Mouse (Mus musculus) limb, embryonic 14.5 days (tissue): ENCODE results near the gene Mthfd1. TPM values are rescaled to one million over a fixed set of nuclear protein-coding genes. Genes with fewer than 3 reads are reported as not detected.
"Not testable (repeated sequence)": the region's sequence is repeated elsewhere in the genome, so short reads cannot be mapped to it uniquely, and the experiment has no call there.

Experiments
- ATAC-seq: fragments of 200-750 bp; cut with Nextera tagmentation; 2 replicates; pipeline ENCODE4 v1.8.0; 2017; ENCODE audit warnings: low read depth, moderate number of reproducible peaks, moderate TSS enrichment; ENCODE audit not compliant: low FRiP score
- DNase-seq: peaks from one replicate; pipeline ENCODE4 v3.0.0-alpha.2; 2015; ENCODE audit warnings: low spot score
- H3K27ac ChIP-seq: fragments of 300-500 bp; sonication (generic); replicated peaks from 2 replicates; pipeline ENCODE4 v1.5.1; 2014; ENCODE audit warnings: low read depth, mild to moderate bottlenecking, low read length, moderate library complexity, mixed read lengths
- H3K27me3 ChIP-seq: fragments of 300-500 bp; sonication (generic); 2 replicates; pipeline ENCODE4 v1.6.1; 2014; ENCODE audit warnings: low read length, mixed read lengths; ENCODE audit not compliant: control insufficient read depth, insufficient read depth
- H3K36me3 ChIP-seq: fragments of 300-500 bp; sonication (generic); 2 replicates; pipeline ENCODE4 v1.6.1; 2014; ENCODE audit warnings: mild to moderate bottlenecking, low read length, moderate library complexity, mixed read lengths; ENCODE audit not compliant: control insufficient read depth, insufficient read depth
- H3K4me1 ChIP-seq: fragments of 300-500 bp; sonication (generic); 2 replicates; pipeline ENCODE4 v1.6.1; 2014; ENCODE audit warnings: antibody characterized with exemption, low read length, mixed read lengths; ENCODE audit not compliant: control insufficient read depth, insufficient read depth
- H3K4me2 ChIP-seq: fragments of 300-500 bp; sonication (generic); replicated peaks from 2 replicates; pipeline ENCODE4 v1.6.1; 2014; ENCODE audit warnings: low read depth, mild to moderate bottlenecking, low read length, moderate library complexity; ENCODE audit not compliant: severe bottlenecking
- H3K4me3 ChIP-seq: fragments of 300-500 bp; sonication (generic); replicated peaks from 2 replicates; pipeline ENCODE4 v1.5.1; 2014; ENCODE audit warnings: low read length
- H3K9ac ChIP-seq: fragments of 300-500 bp; sonication (generic); 2 replicates; pipeline ENCODE4 v1.6.1; 2014; ENCODE audit warnings: mild to moderate bottlenecking, low read depth, low read length, moderate library complexity; ENCODE audit not compliant: severe bottlenecking
- H3K9me3 ChIP-seq: fragments of 300-500 bp; sonication (generic); 2 replicates; pipeline ENCODE4 v1.6.1; 2016; ENCODE audit warnings: low read length; ENCODE audit not compliant: control insufficient read depth
- POLR2A ChIP-seq: fragments of 200-500 bp; IDR thresholded peaks from 2 replicates; pipeline ENCODE4 v1.8.0; 2012; ENCODE audit warnings: inconsistent platforms, mild to moderate bottlenecking, moderate library complexity, borderline replicate concordance; ENCODE audit not compliant: insufficient read depth, insufficient read length; ENCODE audit errors: extremely low read depth
- WGBS: fragments of 180-500 bp; shearing (Covaris S2); extraction: QIAGEN DNeasy Blood & Tissue Kit; methylation state at CpG from one replicate; pipeline ENCODE4 v1.1.7; 2014; 5-methylcytosine and 5-hydroxymethylcytosine counted together
- polyA plus RNA-seq, 2 experiments: library from polyadenylated mRNA; depleted of rRNA in 1 of 2; stranded (reverse) in 1 of 2; unstranded in 1 of 2; fragments of >200 nt; fragmentation: Nextera tagmentation in 1 of 2; extraction: Ambion mirVana in 1 of 2; gene quantifications; 2 replicates each; pipeline versions ENCODE4 v1.2.1 to v1.2.3; 2012 to 2014

The Mthfd1 gene
- polyA plus RNA-seq (2012; rRNA removed) (37.0 and 49.5 TPM in 2 replicates), polyA plus RNA-seq (2014; fragmentation: Nextera tagmentation; extraction: Ambion mirVana) (61.8 and 62.7 TPM in 2 replicates)

- peaks cover 11% of the 10 kb centered on the region; the same call in 1 of the 2 replicates for H3K4me1 ChIP-seq
- DNase-seq: peak; percentile 96
- peak within 1 kb of the TSS; percentile 94 for H3K4me2 ChIP-seq
- peak; percentile 99 for ATAC-seq
- peak within 1 kb of the TSS; percentile 75 for H3K27ac ChIP-seq
- no peaks in the 10 kb centered on the region for H3K9me3 ChIP-seq
- H3K9ac ChIP-seq: peak within 1 kb of the TSS; percentile 70
- no peaks in the 10 kb centered on the region for H3K36me3 ChIP-seq
- 1% methylated on average over 43 of the region's 43 CpGs for WGBS
- no peaks in the 10 kb centered on the region for H3K27me3 ChIP-seq
- peak within 1 kb of the TSS; percentile 64 for H3K4me3 ChIP-seq
- TF ChIP-seq POLR2A: peak; percentile 31; the same call in 1 of the 2 replicates
Observed at GRCm38 (mm10) chr12:76254725-76255498, at the start of gene Mthfd1. Mthfd1 (plus strand) TSS chr12:76255298.

- no peak for TF ChIP-seq POLR2A
- no peaks in the 10 kb centered on the region for H3K36me3 ChIP-seq
- no peaks in the 10 kb centered on the region for H3K4me1 ChIP-seq
- no peaks in the 10 kb centered on the region for H3K27me3 ChIP-seq
- no peak for DNase-seq
- no peak overlapping the region for H3K9ac ChIP-seq
- WGBS: 85% methylated on average over 5 of the region's 5 CpGs
- no peak overlapping the region for H3K27ac ChIP-seq
- ATAC-seq: no peak
- no peak overlapping the region for H3K4me3 ChIP-seq
- H3K4me2 ChIP-seq: no peak overlapping the region
- no peaks in the 10 kb centered on the region for H3K9me3 ChIP-seq
Observed at GRCm38 (mm10) chr12:76209429-76209974, 45.6 kb upstream of the Mthfd1 start.

GRCm38 (mm10) chr12:76215121-76215520, 40.0 kb upstream of the Mthfd1 start:
- no peak for TF ChIP-seq POLR2A
- no peak overlapping the region for H3K9ac ChIP-seq
- DNase-seq (no peak), ATAC-seq (no peak)
- no peaks in the 10 kb centered on the region for H3K4me1 ChIP-seq
- no peak overlapping the region for H3K27ac ChIP-seq
- H3K9me3 ChIP-seq: no peaks in the 10 kb centered on the region
- 22% methylated on average over 5 of the region's 5 CpGs for WGBS
- H3K27me3 ChIP-seq: no peaks in the 10 kb centered on the region
- H3K4me3 ChIP-seq: no peak overlapping the region
- H3K36me3 ChIP-seq: no peaks in the 10 kb centered on the region
- no peak overlapping the region for H3K4me2 ChIP-seq

- TF ChIP-seq POLR2A: no peak
- 77% methylated on average over 11 of the region's 11 CpGs for WGBS
- H3K36me3 ChIP-seq: no peaks in the 10 kb centered on the region
- H3K4me1 ChIP-seq: no peaks in the 10 kb centered on the region
- no peak overlapping the region for H3K9ac ChIP-seq
- no peak for DNase-seq
- ATAC-seq: no peak
- no peaks in the 10 kb centered on the region for H3K27me3 ChIP-seq
- H3K27ac ChIP-seq: no peak overlapping the region
- no peak overlapping the region for H3K4me3 ChIP-seq
- H3K4me2 ChIP-seq: no peak overlapping the region
- H3K9me3 ChIP-seq: no peaks in the 10 kb centered on the region
Observed at GRCm38 (mm10) chr12:76216716-76217115, 38.4 kb upstream of the Mthfd1 start.

GRCm38 (mm10) chr12:76222104-76222503, 33.0 kb upstream of the Mthfd1 start:
- H3K27ac ChIP-seq, DNase-seq, H3K4me3 ChIP-seq, H3K27me3 ChIP-seq, H3K9ac ChIP-seq, H3K4me1 ChIP-seq, H3K4me2 ChIP-seq, H3K9me3 ChIP-seq, H3K36me3 ChIP-seq, ATAC-seq: not testable (repeated sequence)
- WGBS: 62% methylated on average over 3 of the region's 8 CpGs
